Mouse (Mus musculus) hindbrain, embryonic 16.5 days (tissue): ENCODE results near the gene Prmt1. TPM values are rescaled to one million over a fixed set of nuclear protein-coding genes. Genes with fewer than 3 reads are reported as not detected.

Source experiments
- microRNA-seq: library from miRNA; unstranded; fragments of <30 nt; microRNA quantifications from one replicate; pipeline ENCODE4, GENCODE M21; 2017
- polyA plus RNA-seq: library from polyadenylated mRNA; unstranded; fragments of >200 nt; fragmentation: Nextera tagmentation; extraction: Ambion mirVana; gene quantifications from 2 replicates; pipeline ENCODE4 v1.2.1, GENCODE M21; 2015

Gene Prmt1
- polyA plus RNA-seq, 1 experiment from 2014 or later = 629 TPM

Small RNAs within 50 kb of the gene (microRNA-seq; reads per million reads assigned to microRNA genes)
- gene Mir7054 = not detected

Other genes with a start within 250 kb of the Prmt1 start
- 31.2 and 34.0 TPM in 2 replicates for gene Vrk3, start 238.2 kb downstream of the Prmt1 start, polyA plus RNA-seq
- 1.1 and 1.4 TPM in 2 replicates for gene Zfp473, start 235.5 kb downstream of the Prmt1 start, polyA plus RNA-seq
- gene Nup62, start 170.5 kb downstream of the Prmt1 start, polyA plus RNA-seq = 42.5 and 51.6 TPM in 2 replicates
- gene Il4i1, start 170.2 kb downstream of the Prmt1 start, polyA plus RNA-seq = 0.80 and 1.7 TPM in 2 replicates
- gene Atf5, start 169.9 kb downstream of the Prmt1 start, polyA plus RNA-seq = 2.7 and 2.9 TPM in 2 replicates
- gene Akt1s1, start 137.6 kb downstream of the Prmt1 start, polyA plus RNA-seq = 90.7 and 92.8 TPM in 2 replicates
- 112 and 120 TPM in 2 replicates for gene Tbc1d17, start 137.5 kb downstream of the Prmt1 start, polyA plus RNA-seq
- gene Pnkp, start 129.4 kb downstream of the Prmt1 start, polyA plus RNA-seq = 30.1 and 34.0 TPM in 2 replicates
- gene Ptov1, start 116.8 kb downstream of the Prmt1 start, polyA plus RNA-seq = 389 and 459 TPM in 2 replicates
- 136 and 158 TPM in 2 replicates for gene Med25, start 93.9 kb downstream of the Prmt1 start, polyA plus RNA-seq
- gene Fuz, start 90.5 kb downstream of the Prmt1 start, polyA plus RNA-seq = 18.1 and 19.6 TPM in 2 replicates
- gene Ap2a1, start 57.1 kb downstream of the Prmt1 start, polyA plus RNA-seq = 128 and 133 TPM in 2 replicates
- gene Tsks, start 43.4 kb downstream of the Prmt1 start, polyA plus RNA-seq = 0.15 TPM in 1 of 2 replicates, not detected in the other
- 58.6 and 59.7 TPM in 2 replicates for gene Cpt1c, start 11.7 kb downstream of the Prmt1 start, polyA plus RNA-seq
- gene Irf3, start 11.1 kb upstream of the Prmt1 start, polyA plus RNA-seq = 63.5 and 65.4 TPM in 2 replicates
- 10.2 and 15.7 TPM in 2 replicates for gene Bcl2l12, start 12.1 kb upstream of the Prmt1 start, polyA plus RNA-seq
- 38.6 and 47.1 TPM in 2 replicates for gene Scaf1, start 29.8 kb upstream of the Prmt1 start, polyA plus RNA-seq
- 13.1 and 16.7 TPM in 2 replicates for gene Rras, start 31.4 kb upstream of the Prmt1 start, polyA plus RNA-seq
- gene Prr12, start 66.3 kb upstream of the Prmt1 start, polyA plus RNA-seq = 12.8 and 13.4 TPM in 2 replicates
- 68.8 and 69.0 TPM in 2 replicates for gene Nosip, start 75.9 kb upstream of the Prmt1 start, polyA plus RNA-seq
- gene Prrg2, start 76.1 kb upstream of the Prmt1 start, polyA plus RNA-seq = 15.7 and 16.7 TPM in 2 replicates
- 63.3 and 77.3 TPM in 2 replicates for gene Rcn3, start 105.7 kb upstream of the Prmt1 start, polyA plus RNA-seq
- gene Fcgrt, start 117.3 kb upstream of the Prmt1 start, polyA plus RNA-seq = 34.1 and 40.2 TPM in 2 replicates
- 698 and 709 TPM in 2 replicates for gene Rps11, start 137.9 kb upstream of the Prmt1 start, polyA plus RNA-seq
- gene Rpl13a, start 142.2 kb upstream of the Prmt1 start, polyA plus RNA-seq = 587 and 622 TPM in 2 replicates
- 0.16 and 0.37 TPM in 2 replicates for gene Gm45713, start 149.7 kb upstream of the Prmt1 start, polyA plus RNA-seq
- gene Flt3l, start 149.9 kb upstream of the Prmt1 start, polyA plus RNA-seq = 2.0 and 2.8 TPM in 2 replicates
- gene Pih1d1, start 167.7 kb upstream of the Prmt1 start, polyA plus RNA-seq = 94.5 and 97.6 TPM in 2 replicates
- gene Aldh16a1, start 168.0 kb upstream of the Prmt1 start, polyA plus RNA-seq = 18.8 and 22.9 TPM in 2 replicates
- 1.1 and 1.5 TPM in 2 replicates for gene Slc17a7, start 177.4 kb upstream of the Prmt1 start, polyA plus RNA-seq
- gene Gfy, start 193.0 kb upstream of the Prmt1 start, polyA plus RNA-seq = not detected in 2 replicates
- 0.75 and 1.4 TPM in 2 replicates for gene Pth2, start 194.4 kb upstream of the Prmt1 start, polyA plus RNA-seq
- 0.54 and 0.65 TPM in 2 replicates for gene Ccdc155, start 218.3 kb upstream of the Prmt1 start, polyA plus RNA-seq
- 13.6 and 18.4 TPM in 2 replicates for gene Dkkl1, start 225.6 kb upstream of the Prmt1 start, polyA plus RNA-seq
- gene Tead2, start 229.2 kb upstream of the Prmt1 start, polyA plus RNA-seq = 46.9 and 54.1 TPM in 2 replicates